Mouse (Mus musculus): ENCODE measurements around the gene Fth1. TPM values are rescaled to one million over a fixed set of nuclear protein-coding genes. Genes with fewer than 3 reads are reported as not detected.

The Fth1 gene
- polyA plus RNA-seq, 1 experiment from 2014 or later = 1,616 TPM

DNA sequence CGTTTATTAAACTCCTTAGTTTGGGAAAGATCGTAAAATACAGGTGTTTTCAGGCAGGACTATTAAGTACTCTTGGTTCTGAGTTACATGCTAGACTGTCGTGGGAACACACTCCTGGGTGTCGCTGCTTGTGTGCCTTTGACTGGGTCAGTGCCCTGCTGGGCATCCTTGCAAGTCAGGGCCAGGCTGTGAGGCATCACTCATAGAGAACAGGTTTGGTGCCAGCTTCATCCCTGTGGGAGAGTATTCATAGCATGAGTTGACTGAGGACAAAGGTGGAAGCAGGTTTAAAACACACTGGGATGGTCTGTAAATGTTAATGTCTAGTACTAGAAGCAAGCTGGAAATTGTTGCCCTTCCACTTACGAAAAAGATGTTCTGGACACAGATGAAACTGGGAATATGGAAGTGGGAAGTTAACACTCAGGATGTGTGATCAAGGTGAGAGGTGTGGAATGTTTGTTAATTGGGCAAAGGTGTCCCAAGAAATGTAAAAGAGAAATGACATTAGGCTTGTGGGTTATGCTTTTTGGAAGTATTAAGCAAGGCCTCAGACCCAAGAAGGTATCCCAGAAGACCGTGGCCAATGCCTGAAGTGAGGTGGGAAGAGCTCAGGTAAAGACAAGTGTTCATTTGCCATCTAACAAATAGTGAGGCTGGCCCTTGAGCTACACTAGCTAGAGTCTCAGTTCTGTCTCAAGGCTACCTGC is 4.9 kb downstream of the Fth1 start:
- peaks cover 24% of the 10 kb centered on the region for H3K36me3 ChIP-seq
- H3K4me1 ChIP-seq (replicated peaks) = peaks cover 27% of the 10 kb centered on the region
- H3K4me3 ChIP-seq = no peak overlapping the region
- no peak overlapping the region for H3K4me2 ChIP-seq
- H3K9ac ChIP-seq = no peak overlapping the region
- no peak for ATAC-seq (ENCODE audit: low read depth)
- H3K9me3 ChIP-seq = no peaks in the 10 kb centered on the region
- H3K27ac ChIP-seq (replicated peaks) = no peak overlapping the region
- H3K27me3 ChIP-seq = no peaks in the 10 kb centered on the region
- WGBS = 96% methylated on average over 6 of the region's 6 CpGs

- peaks cover 24% of the 10 kb centered on the region for H3K36me3 ChIP-seq
- no peak for ATAC-seq (ENCODE audit: low read depth)
- H3K27me3 ChIP-seq = no peaks in the 10 kb centered on the region
- H3K4me1 ChIP-seq (replicated peaks) = peaks cover 26% of the 10 kb centered on the region
- WGBS = 91% methylated on average over 2 of the region's 2 CpGs
- no peak overlapping the region for H3K4me2 ChIP-seq
- no peak overlapping the region for H3K9ac ChIP-seq
- H3K27ac ChIP-seq (replicated peaks) = no peak overlapping the region
- no peak overlapping the region for H3K4me3 ChIP-seq
- no peaks in the 10 kb centered on the region for H3K9me3 ChIP-seq
These were observed 5.6 kb downstream of the Fth1 start for GRCm38 (mm10) chr19:9985900-9986421.

DNA sequence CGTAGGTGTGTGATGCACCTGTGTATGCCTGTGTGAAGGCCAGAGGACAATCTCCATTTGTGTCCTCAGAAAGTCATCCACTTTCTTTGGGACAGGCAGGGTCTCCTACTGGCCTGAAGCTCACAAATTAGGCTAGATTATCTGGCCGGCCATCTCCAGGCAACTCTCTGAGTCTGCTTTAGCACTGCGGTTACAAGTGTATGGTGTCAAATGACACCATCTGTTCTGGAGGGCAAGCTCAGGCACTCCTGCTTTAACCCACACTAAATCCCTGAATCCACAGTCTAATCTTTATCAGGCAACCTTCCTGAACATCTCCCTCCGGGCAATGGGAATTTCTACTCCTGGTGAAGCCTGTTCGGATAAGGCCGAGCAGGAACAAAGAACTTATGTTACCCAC is 6.8 kb downstream of the Fth1 start:
- H3K4me3 ChIP-seq = no peak overlapping the region
- ATAC-seq (ENCODE audit: low read depth) = no peak
- H3K27me3 ChIP-seq = no peaks in the 10 kb centered on the region
- H3K4me1 ChIP-seq (replicated peaks) = peaks cover 15% of the 10 kb centered on the region
- H3K9me3 ChIP-seq = no peaks in the 10 kb centered on the region
- H3K27ac ChIP-seq (replicated peaks) = no peak overlapping the region
- WGBS = 58% methylated on average over 6 of the region's 6 CpGs
- H3K4me2 ChIP-seq = no peak overlapping the region
- no peak overlapping the region for H3K9ac ChIP-seq
- peaks cover 24% of the 10 kb centered on the region for H3K36me3 ChIP-seq

DNA sequence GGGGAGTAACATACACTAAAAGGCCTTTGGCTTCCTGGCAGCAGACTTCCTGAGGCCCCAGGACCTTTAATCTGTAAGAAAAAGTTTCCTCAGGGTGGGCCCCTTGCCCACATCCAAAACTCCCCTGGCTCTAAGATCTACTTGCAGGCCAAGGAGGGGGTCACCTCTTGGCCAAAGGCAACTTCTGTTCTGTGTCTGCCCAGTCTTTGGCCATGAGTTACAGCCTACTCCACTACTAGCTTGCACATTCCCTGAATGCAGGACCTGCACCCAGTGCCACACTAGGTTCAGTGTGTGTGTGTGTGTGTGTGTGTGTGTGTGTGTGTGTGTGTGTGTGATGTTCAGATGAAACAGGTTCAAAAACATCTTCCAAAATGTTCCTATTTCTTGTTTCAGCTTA is 7.2 kb downstream of the Fth1 start:
- Histone ChIP-seq H3K4me1 (replicated peaks) (peaks cover 15% of the 10 kb centered on the region), H3K9ac (no peak overlapping the region), H3K36me3 (peaks cover 24% of the 10 kb centered on the region), H3K27me3 (no peaks in the 10 kb centered on the region), H3K4me3 (no peak overlapping the region), H3K4me2 (no peak overlapping the region), H3K27ac (replicated peaks) (no peak overlapping the region), H3K9me3 (no peaks in the 10 kb centered on the region)
- no peak for ATAC-seq (ENCODE audit: low read depth)

GRCm38 (mm10) chr19:9989171-9989883 is 8.9 kb downstream of the Fth1 start:
- H3K4me3 ChIP-seq = no peak overlapping the region
- no peak overlapping the region for H3K4me2 ChIP-seq
- H3K9me3 ChIP-seq = no peaks in the 10 kb centered on the region
- H3K27ac ChIP-seq (replicated peaks) = no peak overlapping the region
- H3K4me1 ChIP-seq (replicated peaks) = peaks cover 10% of the 10 kb centered on the region
- no peaks in the 10 kb centered on the region for H3K27me3 ChIP-seq
- 67% methylated on average over 17 of the region's 17 CpGs for WGBS
- ATAC-seq (ENCODE audit: low read depth) = no peak
- peaks cover 20% of the 10 kb centered on the region for H3K36me3 ChIP-seq
- H3K9ac ChIP-seq = no peak overlapping the region

- Histone ChIP-seq H3K4me3 (no peak overlapping the region), H3K27me3 (no peaks in the 10 kb centered on the region)
- no peak for ATAC-seq (ENCODE audit: low read depth)
These were observed 9.5 kb downstream of the Fth1 start for GRCm38 (mm10) chr19:9989884-9990256.

GRCm38 (mm10) chr19:9991304-9991703 is 10.9 kb downstream of the Fth1 start:
- Histone ChIP-seq H3K36me3 (peaks cover under 1% of the 10 kb centered on the region; the same call in 1 of the 2 replicates), H3K4me2 (no peak overlapping the region), H3K27ac (replicated peaks) (no peak overlapping the region), H3K9ac (no peak overlapping the region), H3K4me1 (replicated peaks) (peaks cover 8% of the 10 kb centered on the region), H3K4me3 (no peak overlapping the region), H3K9me3 (no peaks in the 10 kb centered on the region), H3K27me3 (no peaks in the 10 kb centered on the region)
- ATAC-seq (ENCODE audit: low read depth) = peak; percentile 28; the same call in 1 of the 2 replicates
- WGBS = 19% methylated on average over 5 of the region's 5 CpGs

More at GRCm38 (mm10) chr19:9989884-9990256, 9.5 kb downstream of the Fth1 start:
- Histone ChIP-seq H3K4me2 (no peak overlapping the region), H3K4me1 (replicated peaks) (peaks cover 8% of the 10 kb centered on the region), H3K36me3 (peaks cover 15% of the 10 kb centered on the region), H3K27ac (replicated peaks) (no peak overlapping the region), H3K9me3 (no peaks in the 10 kb centered on the region), H3K9ac (no peak overlapping the region)

DNA sequence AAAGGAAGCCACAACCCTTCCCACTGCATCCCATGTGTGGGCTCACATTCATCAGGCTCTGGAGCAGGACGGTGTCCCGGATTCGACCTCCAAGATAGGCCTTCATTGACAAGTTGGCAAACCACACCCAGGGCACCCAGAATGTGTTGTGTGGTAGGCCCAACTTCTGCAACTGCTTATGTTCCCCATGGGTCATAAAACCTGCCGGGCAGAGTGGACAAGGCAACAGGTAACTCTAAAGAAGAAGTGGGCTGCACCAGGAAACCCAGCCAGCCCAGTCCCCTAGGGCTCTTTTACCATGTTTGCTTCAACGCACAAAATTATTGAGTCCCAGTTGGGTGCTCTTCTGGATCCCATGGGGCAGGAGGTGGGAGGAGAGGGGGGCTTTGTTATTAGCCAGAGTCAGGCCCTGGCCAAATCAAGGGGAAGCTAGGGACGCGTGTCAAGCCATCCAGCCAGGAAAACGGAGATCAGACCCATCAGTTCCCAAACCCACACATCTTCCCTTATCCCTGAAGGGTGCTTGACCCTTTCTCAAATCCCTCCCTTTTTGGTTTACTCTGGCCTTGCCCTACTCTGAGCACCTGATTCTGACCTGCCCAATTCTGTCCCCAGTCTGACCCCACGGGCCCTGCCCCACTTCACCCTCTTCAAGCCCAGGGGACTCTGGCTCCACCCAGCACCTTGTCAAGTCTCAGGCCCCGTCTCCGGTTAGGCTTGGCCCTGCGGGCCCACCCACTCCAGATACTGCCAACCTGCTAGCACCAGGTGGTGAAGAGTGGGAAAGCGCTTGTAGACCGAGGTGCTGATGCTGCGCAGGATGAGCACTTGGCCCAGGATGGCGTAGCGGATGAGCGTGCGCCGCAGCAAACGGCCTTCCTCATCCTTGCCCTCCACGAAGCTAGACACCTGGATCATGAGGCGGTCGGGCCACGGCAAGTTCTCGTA is 11.9 kb downstream of the Fth1 start:
- H3K27ac ChIP-seq (replicated peaks) = 0 out of 2 replicates have a peak overlapping the region, but pooled peaks have one; percentile 23
- no peaks in the 10 kb centered on the region for H3K9me3 ChIP-seq
- WGBS = 53% methylated on average over 26 of the region's 26 CpGs
- no peaks in the 10 kb centered on the region for H3K27me3 ChIP-seq
- no peaks in the 10 kb centered on the region for H3K36me3 ChIP-seq
- peak overlapping the region; percentile 49 for H3K4me2 ChIP-seq
- peak overlapping the region; percentile 26 for H3K4me3 ChIP-seq
- peaks cover 8% of the 10 kb centered on the region for H3K4me1 ChIP-seq (replicated peaks)
- peak overlapping the region; percentile 52 for H3K9ac ChIP-seq
- ATAC-seq (ENCODE audit: low read depth) = peak; percentile 55

DNA sequence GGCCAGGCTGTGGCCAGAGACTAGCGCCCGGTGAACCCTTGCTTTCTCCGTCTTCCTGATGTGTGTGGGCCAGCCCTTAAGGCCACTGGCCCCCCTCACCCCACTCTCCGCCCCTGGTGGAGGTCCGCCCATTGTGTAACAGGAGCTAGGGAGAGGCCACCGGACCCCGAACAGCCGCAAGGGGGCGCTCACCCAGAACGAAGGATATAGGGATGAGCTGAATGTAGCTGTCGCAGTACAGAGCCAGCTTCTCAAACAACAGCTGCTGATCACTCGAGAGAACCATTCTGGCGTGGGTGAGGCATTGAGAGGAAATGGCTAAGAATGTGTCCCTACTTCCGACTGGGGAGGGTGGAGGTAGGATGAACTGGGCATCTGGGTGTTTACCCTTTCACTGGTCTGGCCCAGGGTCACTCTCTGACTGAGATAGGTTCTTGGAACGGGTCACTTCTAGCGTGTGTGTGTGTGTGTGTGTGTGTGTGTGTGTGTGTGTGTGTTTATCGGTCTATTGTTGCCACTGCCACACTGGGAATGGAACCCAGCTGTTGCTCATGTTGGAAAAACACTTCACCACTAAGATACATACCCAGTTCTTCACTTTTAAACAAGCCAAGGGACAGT is 12.7 kb downstream of the Fth1 start:
- H3K4me3 ChIP-seq = peak overlapping the region; percentile 26
- no peaks in the 10 kb centered on the region for H3K27me3 ChIP-seq
- no peaks in the 10 kb centered on the region for H3K9me3 ChIP-seq
- no peak overlapping the region for H3K27ac ChIP-seq (replicated peaks)
- 7% methylated on average over 17 of the region's 17 CpGs for whole genome bisulfite sequencing
- H3K4me1 ChIP-seq (replicated peaks) = peaks cover 8% of the 10 kb centered on the region
- H3K4me2 ChIP-seq = peak overlapping the region; percentile 49
- no peaks in the 10 kb centered on the region for H3K36me3 ChIP-seq
- peak overlapping the region; percentile 52 for H3K9ac ChIP-seq
- ATAC-seq (ENCODE audit: low read depth) = peak; percentile 89

- Histone ChIP-seq H3K4me2 (no peak overlapping the region), H3K36me3 (no peaks in the 10 kb centered on the region), H3K27me3 (no peaks in the 10 kb centered on the region), H3K4me1 (replicated peaks) (peaks cover 8% of the 10 kb centered on the region), H3K4me3 (no peak overlapping the region), H3K9me3 (no peaks in the 10 kb centered on the region), H3K27ac (replicated peaks) (no peak overlapping the region), H3K9ac (no peak overlapping the region)
- whole genome bisulfite sequencing = 79% methylated on average over 12 of the region's 12 CpGs
- no peak for ATAC-seq (ENCODE audit: low read depth)
These were observed 17.0 kb downstream of the Fth1 start for GRCm38 (mm10) chr19:9997204-9998062.

GRCm38 (mm10) chr19:9998063-9998416 is 17.6 kb downstream of the Fth1 start:
- 77% methylated on average over 2 of the region's 2 CpGs for WGBS
- Histone ChIP-seq H3K4me2 (no peak overlapping the region), H3K9me3 (no peaks in the 10 kb centered on the region), H3K9ac (no peak overlapping the region), H3K27ac (replicated peaks) (no peak overlapping the region), H3K4me1 (replicated peaks) (peaks cover 5% of the 10 kb centered on the region), H3K27me3 (no peaks in the 10 kb centered on the region), H3K36me3 (no peaks in the 10 kb centered on the region), H3K4me3 (no peak overlapping the region)
- ATAC-seq (ENCODE audit: low read depth) = no peak

Data from neural tube, embryonic 13.5 days (tissue).